Mouse (Mus musculus) left cerebral cortex, postnatal 36 days (tissue): ENCODE results near the gene Gm3411. TPM values are rescaled to one million over a fixed set of nuclear protein-coding genes. Genes with fewer than 3 reads are reported as not detected.
"Not testable (repeated sequence)": the region's sequence is repeated elsewhere in the genome, so short reads cannot be mapped to it uniquely, and the experiment has no call there.

Source experiments
- DNase-seq, 2 experiments: peaks; one replicate each; pipeline ENCODE4 v3.0.0; 2021 to 2022; ENCODE audit warnings: low spot score in 2 of 2, mixed read lengths in 1 of 2
- intact Hi-C: fragments of 180-260 bp; cut with DNase I; formaldehyde crosslinking; loops from one replicate; pipeline ENCODE4 v1.15.1; 2025
- total RNA-seq, 2 experiments: library from RNA; stranded (reverse); gene quantifications; 2 replicates each; pipeline ENCODE4 v1.2.3; 2021

Gm3411 gene
- total RNA-seq, result 1 to 10 TPM in 1 of 2 experiments, under 1 TPM in 1; 0.96 to 1.5 TPM

DNA sequence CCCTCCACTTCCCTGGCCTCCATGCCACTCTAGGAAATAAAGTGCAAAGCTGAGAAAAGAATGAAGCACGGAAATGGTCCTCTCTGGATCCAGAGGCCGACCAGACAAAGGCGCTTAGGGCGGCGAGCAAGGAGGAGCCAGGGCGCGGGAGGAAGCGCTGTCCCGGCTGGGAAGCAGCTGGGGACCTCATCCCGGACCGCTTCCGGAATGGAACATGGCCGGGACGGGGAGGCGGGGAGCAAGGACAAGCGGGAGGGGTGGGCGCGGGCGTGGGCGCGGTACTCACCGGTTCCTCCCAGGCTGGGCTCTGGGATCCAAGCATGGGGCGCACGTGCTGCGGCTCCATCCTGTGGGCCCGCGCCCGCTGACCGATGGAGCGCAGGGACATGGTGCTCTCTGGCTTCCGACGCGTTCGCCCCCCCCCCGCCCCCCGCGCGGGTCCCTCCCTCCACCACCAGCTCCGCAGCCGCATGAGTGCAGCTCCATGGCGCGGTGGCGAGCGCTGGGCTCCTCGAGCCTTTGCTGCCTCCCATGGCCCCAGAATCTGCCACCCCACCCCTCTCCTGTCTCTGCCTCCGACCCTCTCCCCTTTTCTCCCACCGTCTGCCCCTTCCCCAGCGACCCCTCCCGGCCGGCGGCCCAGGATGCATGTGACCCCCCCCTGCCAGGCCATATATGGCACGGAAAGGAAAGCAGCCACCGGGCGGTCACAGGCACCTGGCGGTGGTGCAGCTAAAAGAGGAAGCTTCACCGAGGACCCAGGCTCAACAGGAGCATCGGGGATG lies at the start of gene Gm3411:
Gm3411 (minus strand) TSS at position 320 of the 785 bp plus-strand sequence.
- peak; percentile 34 to 39 for DNase-seq
- intact Hi-C loops, result not testable (repeated sequence)

DNA sequence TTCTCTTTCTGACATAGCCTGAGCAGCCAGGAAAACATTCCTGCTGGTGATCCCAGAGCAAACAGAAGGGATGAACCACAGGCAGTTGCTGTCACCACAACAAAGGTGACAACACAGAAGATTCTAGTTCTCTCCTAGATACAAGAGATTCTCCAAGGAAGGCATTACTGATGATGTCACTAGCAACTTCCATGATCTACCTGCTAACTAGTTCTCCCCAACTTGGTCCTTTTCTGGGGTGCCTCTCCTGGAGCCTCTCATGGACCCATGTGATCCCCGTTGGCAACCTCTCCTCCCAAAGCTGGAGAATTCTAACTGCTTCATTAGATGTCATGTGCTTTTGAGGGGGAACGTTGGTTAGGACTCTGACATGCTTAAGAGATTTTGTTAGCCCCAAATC lies 17.7 kb upstream of the Gm3411 start, which contains the start of gene Gm21103:
Gm21103 (minus strand) TSS at position 101 of the 400 bp plus-strand sequence.
- intact Hi-C loops, DNase-seq: not testable (repeated sequence)

DNA sequence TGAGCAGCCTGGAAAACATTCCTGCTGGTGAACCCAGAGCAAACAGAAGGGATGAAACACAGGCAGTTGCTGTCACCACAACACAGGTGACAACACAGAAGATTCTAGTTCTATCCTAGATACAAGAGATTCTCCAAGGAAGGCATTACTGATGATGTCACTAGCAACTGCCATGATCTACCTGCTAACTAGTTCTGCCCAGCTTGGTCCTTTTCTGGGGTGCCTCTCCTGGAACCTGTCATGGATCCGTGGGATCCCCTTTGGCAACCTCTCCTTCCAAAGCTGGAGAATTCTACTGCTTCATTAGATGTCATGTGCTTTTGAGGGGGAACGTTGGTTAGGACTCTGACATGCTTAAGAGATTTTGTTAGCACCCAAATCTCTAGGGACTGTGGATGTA lies 67.9 kb downstream of the Gm3411 start, which contains the start of gene Gm21560:
Gm21560 (minus strand) TSS at position 101 of the 400 bp plus-strand sequence.
- intact Hi-C loops, DNase-seq: not testable (repeated sequence)

Other genes starting within 250 kb of the Gm3411 start
- gene Gm6337, start 229.0 kb downstream of the Gm3411 start, total RNA-seq, result not detected
- under 1 TPM in 1 of 2 experiments, not detected in 1; 0.41 TPM for gene Gm8206, start 193.3 kb downstream of the Gm3411 start, total RNA-seq
- gene Gm3468, start 178.6 kb downstream of the Gm3411 start, total RNA-seq, result 1 to 10 TPM in 1 of 2 experiments, under 1 TPM in 1; 0.86 to 1.4 TPM
- gene Gm3476, start 161.4 kb downstream of the Gm3411 start, total RNA-seq, result not detected
- gene Gm21560, start 68.0 kb downstream of the Gm3411 start, total RNA-seq, result under 1 TPM; 0.34 to 0.62 TPM
- gene Gm21103, start 17.6 kb upstream of the Gm3411 start, total RNA-seq, result not detected
- not detected for gene Gm3618, start 56.4 kb upstream of the Gm3411 start, total RNA-seq
- gene Gm16440, start 103.1 kb upstream of the Gm3411 start, total RNA-seq, result not detected
- gene Gm3591, start 125.2 kb upstream of the Gm3411 start, total RNA-seq, result under 1 TPM in 1 of 2 experiments, not detected in 1; 0.70 TPM
- not detected for gene Gm3594, start 157.4 kb upstream of the Gm3411 start, total RNA-seq